Mouse (Mus musculus) cerebellum, adult 2 months (tissue): ENCODE data around the gene Zfp870. TPM values are rescaled to one million over a fixed set of nuclear protein-coding genes. Genes with fewer than 3 reads are reported as not detected.
"Not testable (repeated sequence)": the region's sequence is repeated elsewhere in the genome, so short reads cannot be mapped to it uniquely, and the experiment has no call there.

Experiments used
- DNase-seq, 2 experiments: peaks; one replicate each; pipeline ENCODE4 v3.0.0; 2021
- H3K27ac ChIP-seq: fragments of 200-500 bp; 2 replicates; pipeline ENCODE4 v1.5.1; 2012; ENCODE audit warnings: low read length, control low read depth, inconsistent platforms; ENCODE audit not compliant: insufficient read depth
- H3K27me3 ChIP-seq: fragments of 200-500 bp; 2 replicates; pipeline ENCODE4 v1.6.1; 2012; ENCODE audit warnings: inconsistent platforms, mild to moderate bottlenecking, low read length, moderate library complexity; ENCODE audit not compliant: control insufficient read depth, insufficient read depth
- H3K4me1 ChIP-seq: fragments of 200-500 bp; 2 replicates; pipeline ENCODE4 v1.6.1; 2011; ENCODE audit warnings: low read length; ENCODE audit not compliant: control insufficient read depth, insufficient read depth
- H3K4me3 ChIP-seq: fragments of 200-500 bp; replicated peaks from 2 replicates; pipeline ENCODE3; 2011; ENCODE audit warnings: mild to moderate bottlenecking, low read depth, low read length, control low read depth; ENCODE audit not compliant: insufficient read depth
- CTCF ChIP-seq: fragments of 200-500 bp; IDR thresholded peaks from 2 replicates; pipeline ENCODE4 v1.5.1; 2011; ENCODE audit warnings: low read depth, mild to moderate bottlenecking, control low read depth, low read length, moderate library complexity, borderline replicate concordance; ENCODE audit not compliant: insufficient read depth
- POLR2A ChIP-seq: fragments of 200-500 bp; IDR thresholded peaks from 2 replicates; pipeline ENCODE4 v1.6.1; 2011; ENCODE audit warnings: low read length, control low read depth, borderline replicate concordance; ENCODE audit not compliant: insufficient read depth
- WGBS: fragments of 180-500 bp; shearing (Covaris S2); methylation state at CpG from one replicate; pipeline ENCODE4 v1.1.7; 2018; 5-methylcytosine and 5-hydroxymethylcytosine counted together
- polyA plus RNA-seq: library from polyadenylated mRNA; depleted of rRNA; stranded (reverse); fragments of >200 nt; gene quantifications from 2 replicates; pipeline ENCODE4 v1.2.3, GENCODE M21; 2012

The Zfp870 gene
- polyA plus RNA-seq, 1 experiment: 6.8 TPM

GRCm38 (mm10) chr17:32889611-32890010, 1.8 kb downstream of the Zfp870 start:
- TF ChIP-seq CTCF (no peak), POLR2A (no peak)
- no peak overlapping the region for H3K4me3 ChIP-seq
- 93% methylated on average over 6 of the region's 6 CpGs for WGBS

GRCm38 (mm10) chr17:32880320-32881218, 10.9 kb downstream of the Zfp870 start:
- no peak overlapping the region for H3K4me3 ChIP-seq
- no peak for TF ChIP-seq CTCF
- TF ChIP-seq POLR2A: no peak
- 89% methylated on average over 14 of the region's 14 CpGs for WGBS

More at GRCm38 (mm10) chr17:32889611-32890010, 1.8 kb downstream of the Zfp870 start:
- no peaks in the 10 kb centered on the region for H3K27me3 ChIP-seq
- H3K4me1 ChIP-seq: no peaks in the 10 kb centered on the region; the same call in 1 of the 2 replicates
- H3K27ac ChIP-seq: no peak overlapping the region
- no peak for DNase-seq

GRCm38 (mm10) chr17:32878773-32879172, 12.7 kb downstream of the Zfp870 start:
- H3K27ac ChIP-seq: no peak overlapping the region
- DNase-seq: no peak
- TF ChIP-seq POLR2A: no peak
- H3K4me1 ChIP-seq: peaks cover 3% of the 10 kb centered on the region; the same call in 1 of the 2 replicates
- WGBS: 97% methylated on average over 11 of the region's 11 CpGs
- H3K27me3 ChIP-seq: no peaks in the 10 kb centered on the region
- no peak overlapping the region for H3K4me3 ChIP-seq

More at GRCm38 (mm10) chr17:32880320-32881218, 10.9 kb downstream of the Zfp870 start:
- no peak for DNase-seq
- Histone ChIP-seq H3K27ac (no peak overlapping the region), H3K4me1 (peaks cover 3% of the 10 kb centered on the region; the same call in 1 of the 2 replicates), H3K27me3 (no peaks in the 10 kb centered on the region)

GRCm38 (mm10) chr17:32877471-32878171, 13.8 kb downstream of the Zfp870 start:
- DNase-seq: no peak
- Histone ChIP-seq H3K27ac (no peak overlapping the region), H3K27me3 (no peaks in the 10 kb centered on the region), H3K4me3 (no peak overlapping the region), H3K4me1 (peaks cover 3% of the 10 kb centered on the region; the same call in 1 of the 2 replicates)
- TF ChIP-seq POLR2A (no peak), CTCF (no peak)
- WGBS: 15% methylated on average over 22 of the region's 22 CpGs

GRCm38 (mm10) chr17:32872696-32873095, 18.7 kb downstream of the Zfp870 start:
- Histone ChIP-seq H3K4me3 (no peak overlapping the region), H3K27me3 (no peaks in the 10 kb centered on the region), H3K4me1 (peaks cover 3% of the 10 kb centered on the region; the same call in 1 of the 2 replicates), H3K27ac (no peak overlapping the region)
- no peak for TF ChIP-seq CTCF
- TF ChIP-seq POLR2A: no peak
- WGBS: 56% methylated on average over 5 of the region's 5 CpGs
- no peak for DNase-seq

- no peak overlapping the region for H3K27ac ChIP-seq
- no peak overlapping the region for H3K4me3 ChIP-seq
- WGBS: 58% methylated on average over 4 of the region's 4 CpGs
- no peaks in the 10 kb centered on the region for H3K27me3 ChIP-seq
- no peak for DNase-seq
- TF ChIP-seq POLR2A: no peak
- no peaks in the 10 kb centered on the region for H3K4me1 ChIP-seq
These were observed 19.4 kb downstream of the Zfp870 start for GRCm38 (mm10) chr17:32872091-32872490.

GRCm38 (mm10) chr17:32871483-32871882, 20.0 kb downstream of the Zfp870 start:
- WGBS: 92% methylated on average over 1 of the region's 1 CpGs
- no peaks in the 10 kb centered on the region for H3K4me1 ChIP-seq
- no peaks in the 10 kb centered on the region for H3K27me3 ChIP-seq
- TF ChIP-seq POLR2A (no peak), CTCF (no peak)
- no peak overlapping the region for H3K4me3 ChIP-seq
- no peak overlapping the region for H3K27ac ChIP-seq
- DNase-seq: no peak

- not testable (repeated sequence) for DNase-seq, H3K27ac ChIP-seq, H3K4me3 ChIP-seq, H3K4me1 ChIP-seq, H3K27me3 ChIP-seq
- 54% methylated on average over 5 of the region's 7 CpGs for WGBS
These were observed 24.2 kb downstream of the Zfp870 start for GRCm38 (mm10) chr17:32867266-32867665.

- not testable (repeated sequence) for H3K4me1 ChIP-seq, H3K4me3 ChIP-seq, DNase-seq, H3K27me3 ChIP-seq, H3K27ac ChIP-seq
- WGBS: 74% methylated on average over 3 of the region's 6 CpGs
These were observed 34.7 kb downstream of the Zfp870 start for GRCm38 (mm10) chr17:32856713-32857112.
